Mouse (Mus musculus) cerebellum, postnatal 10 days (tissue): Measurements from ENCODE around the gene Olfr193.
"Not testable (repeated sequence)": the region's sequence is repeated elsewhere in the genome, so short reads cannot be mapped to it uniquely, and the experiment has no call there.

Source experiments
- DNase-seq, 2 experiments: peaks; one replicate each; pipeline ENCODE4 v3.0.0; 2021; ENCODE audit warnings: mixed read lengths in 2 of 2

Gene Olfr193

DNA sequence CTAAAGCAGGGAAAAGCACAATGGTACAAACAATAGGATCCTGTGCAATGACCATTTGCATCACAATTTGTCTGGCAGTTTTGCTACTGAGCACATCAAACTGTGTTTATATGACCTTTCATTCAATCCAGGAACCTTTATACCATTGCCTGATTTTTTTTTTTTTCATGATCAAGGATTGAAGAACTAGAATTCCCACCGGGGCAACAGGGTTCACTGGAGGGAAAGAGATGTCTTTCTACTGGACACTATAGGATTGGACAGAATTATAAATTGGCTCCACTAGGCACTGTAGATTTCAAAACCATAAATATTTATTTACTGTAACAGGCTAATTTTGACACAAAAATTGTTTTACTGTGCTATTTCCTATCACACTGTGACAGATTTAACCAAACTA is at the start of gene Olfr193:
Gene Olfr193, minus strand, starts transcription at position 101 of the 400 bp plus-strand sequence.
- DNase-seq, result no peak

DNA sequence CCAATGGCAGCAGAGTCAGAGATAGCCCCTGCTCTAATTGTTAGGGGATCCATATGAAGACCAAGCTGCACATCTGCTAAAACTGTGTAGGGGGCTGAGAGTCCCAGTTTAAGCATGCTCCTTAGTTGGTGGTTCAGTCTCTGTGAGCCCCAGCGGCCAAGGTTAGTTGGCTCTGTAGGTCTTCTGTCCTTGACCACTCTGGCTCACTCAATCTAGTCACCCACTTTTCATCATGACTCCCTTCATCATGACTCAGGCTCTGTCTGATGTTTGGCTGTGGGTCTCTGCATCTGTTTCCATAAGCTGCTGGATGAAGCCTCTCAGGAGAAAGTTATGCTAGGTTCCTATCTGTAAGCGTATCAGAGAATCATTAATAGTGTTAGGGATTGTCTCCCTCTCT is 40.3 kb upstream of the Olfr193 start:
- DNase-seq, result no peak

DNA sequence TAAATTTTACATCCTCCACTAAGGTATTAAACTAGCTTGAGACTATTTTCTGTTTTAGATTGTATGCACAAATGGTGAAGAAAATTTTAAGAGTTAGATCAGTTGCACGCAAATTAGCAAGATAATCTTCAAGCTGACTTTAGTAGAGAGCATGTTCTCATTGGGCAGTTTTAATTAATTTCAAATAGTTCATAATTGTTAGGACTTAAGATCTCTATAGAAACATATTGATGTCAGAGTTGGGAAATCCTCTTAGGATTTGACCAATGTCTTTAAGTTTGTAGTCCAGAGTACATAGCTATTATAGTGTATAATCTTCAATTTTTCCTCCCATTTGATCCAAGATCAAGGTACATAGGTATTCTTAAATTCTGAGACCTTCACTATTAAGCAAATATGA is 35.1 kb upstream of the Olfr193 start, which contains the start of gene Olfr195:
Gene Olfr195, plus strand, starts transcription at position 301 of the 400 bp plus-strand sequence.
- DNase-seq, result no peak

DNA sequence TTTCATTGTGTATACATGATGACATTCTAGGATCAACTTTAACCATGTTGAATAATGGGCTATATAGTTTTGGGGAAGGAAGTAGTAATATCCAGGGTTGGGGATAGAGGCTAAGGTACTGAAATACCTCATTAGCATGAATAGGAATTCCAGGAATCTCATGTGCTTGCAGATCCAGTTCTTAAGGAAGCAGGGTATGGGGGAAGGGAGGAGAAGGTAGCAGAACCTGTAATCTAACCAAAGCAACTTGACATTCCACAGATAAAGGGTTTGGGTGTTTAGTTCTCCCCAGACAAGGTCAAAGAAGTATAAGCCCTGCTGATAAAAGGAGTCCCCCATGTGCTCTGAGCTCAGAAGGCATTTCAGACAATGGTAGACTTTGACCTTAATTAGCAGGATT is 29.4 kb upstream of the Olfr193 start:
- no peak for DNase-seq

DNA sequence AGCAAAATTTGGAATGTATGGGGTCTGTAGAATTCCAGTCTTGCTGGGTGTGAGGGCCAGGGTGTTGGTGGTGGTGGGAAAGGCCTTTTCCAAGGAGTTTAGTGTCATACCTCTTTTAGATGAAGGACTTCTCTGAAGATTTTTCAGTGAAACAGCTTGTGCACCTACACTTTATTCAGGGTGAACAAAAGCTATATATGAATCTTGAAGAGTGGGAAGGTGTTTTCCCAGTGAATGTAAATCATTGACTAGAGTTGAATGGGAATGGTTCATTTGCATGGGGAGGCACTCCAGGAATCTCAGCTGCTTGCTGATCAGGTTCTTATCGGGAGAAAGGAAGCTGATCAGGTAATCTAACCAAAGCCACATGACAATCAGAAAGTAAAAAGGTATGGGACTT is 19.1 kb upstream of the Olfr193 start:
- no peak for DNase-seq

DNA sequence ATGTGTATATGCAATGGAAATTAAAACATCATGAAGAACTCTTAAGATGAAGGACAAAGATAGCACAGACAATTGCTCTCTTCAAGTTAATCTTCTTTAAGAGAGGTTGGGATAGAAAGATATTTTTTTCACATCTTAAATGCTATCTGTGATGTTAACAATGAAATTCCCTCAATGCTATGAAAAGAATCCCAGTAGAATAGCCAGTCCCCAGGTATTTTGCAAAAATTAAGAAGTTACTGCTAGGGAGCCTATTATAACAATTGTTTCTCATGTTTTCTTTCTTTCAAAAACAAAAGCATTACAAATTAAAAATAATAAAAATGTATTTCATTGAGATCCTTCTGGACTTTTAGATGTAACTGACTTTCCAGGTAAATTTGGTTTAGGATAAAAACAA is 9.3 kb upstream of the Olfr193 start, which contains the start of gene Olfr194:
Gene Olfr194, minus strand, starts transcription at position 101 of the 400 bp plus-strand sequence.
- DNase-seq, result no peak

DNA sequence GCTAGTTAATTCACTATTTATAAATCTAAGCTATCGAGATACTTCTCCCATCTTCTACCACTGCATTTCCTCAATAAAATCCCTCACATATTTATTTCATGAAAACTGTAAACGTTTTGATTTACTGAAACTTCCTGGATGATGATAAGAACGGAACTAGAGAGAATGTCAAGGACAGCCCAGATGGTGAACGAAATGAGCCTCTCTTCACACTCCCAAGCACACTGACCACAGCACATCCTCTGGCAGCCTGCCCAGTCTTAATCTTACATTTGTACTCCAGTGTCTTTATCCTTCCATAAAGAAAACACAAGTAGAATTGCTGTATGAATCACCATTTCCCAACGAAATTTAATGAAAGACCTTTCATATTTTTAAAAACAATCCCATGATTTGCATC is 3.2 kb downstream of the Olfr193 start:
- not testable (repeated sequence) for DNase-seq

DNA sequence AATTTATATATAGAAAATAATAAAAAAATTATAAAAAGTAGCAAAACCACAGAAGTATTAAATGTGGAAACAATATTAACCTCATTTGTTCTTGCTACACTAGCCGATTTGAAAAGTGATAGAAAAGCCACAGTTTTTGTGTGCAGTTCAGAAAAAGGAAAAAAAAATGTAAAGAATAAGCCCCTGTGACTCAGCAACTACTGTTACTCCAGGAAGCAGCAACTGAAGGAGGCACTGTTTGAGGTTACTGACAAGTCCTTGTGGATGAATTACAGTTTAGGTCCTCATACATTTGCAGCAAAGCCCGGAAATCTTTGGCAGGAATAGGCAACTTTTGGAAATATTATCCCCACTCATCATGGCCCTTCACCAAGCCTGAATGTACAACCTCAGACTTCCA is 6.4 kb downstream of the Olfr193 start:
- DNase-seq, result no peak

DNA sequence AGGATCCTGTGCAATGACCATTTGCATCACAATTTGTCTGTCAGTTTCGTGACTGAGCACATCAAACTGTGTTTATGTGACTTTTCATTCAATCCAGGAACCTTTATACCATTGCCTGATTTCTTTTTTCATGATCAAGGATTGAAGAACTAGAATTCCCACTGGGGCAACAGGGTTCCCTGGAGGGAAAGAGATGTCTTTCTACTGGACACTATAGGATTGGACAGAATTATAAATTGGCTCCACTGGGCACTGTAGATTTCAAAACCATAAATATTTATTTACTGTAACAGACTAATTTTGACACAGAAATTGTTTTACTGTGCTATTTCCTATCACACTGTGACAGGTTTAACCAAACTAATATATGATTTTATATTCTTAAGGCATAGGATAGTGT is 22.0 kb downstream of the Olfr193 start, which contains the start of gene Olfr191:
Gene Olfr191, minus strand, starts transcription at position 101 of the 400 bp plus-strand sequence.
- not testable (repeated sequence) for DNase-seq

DNA sequence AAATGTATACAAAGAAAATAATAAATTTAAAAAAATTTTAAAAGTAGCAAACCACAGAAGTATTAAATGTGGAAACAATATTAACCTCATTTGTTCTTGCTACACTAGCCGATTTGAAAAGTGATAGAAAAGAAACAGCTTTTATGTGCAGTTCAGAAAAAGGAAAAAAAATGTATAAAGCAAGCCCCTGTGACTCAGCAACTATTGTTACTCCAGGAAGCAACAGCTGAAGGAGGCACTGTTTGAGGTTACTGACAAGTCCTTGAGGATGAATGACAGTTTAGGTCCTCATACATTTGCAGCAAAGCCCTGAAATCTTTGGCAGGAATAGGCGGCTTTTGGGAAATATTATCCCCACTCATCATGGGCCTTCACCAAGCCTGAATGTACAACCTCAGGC is 30.6 kb downstream of the Olfr193 start:
- DNase-seq, result not testable (repeated sequence)

DNA sequence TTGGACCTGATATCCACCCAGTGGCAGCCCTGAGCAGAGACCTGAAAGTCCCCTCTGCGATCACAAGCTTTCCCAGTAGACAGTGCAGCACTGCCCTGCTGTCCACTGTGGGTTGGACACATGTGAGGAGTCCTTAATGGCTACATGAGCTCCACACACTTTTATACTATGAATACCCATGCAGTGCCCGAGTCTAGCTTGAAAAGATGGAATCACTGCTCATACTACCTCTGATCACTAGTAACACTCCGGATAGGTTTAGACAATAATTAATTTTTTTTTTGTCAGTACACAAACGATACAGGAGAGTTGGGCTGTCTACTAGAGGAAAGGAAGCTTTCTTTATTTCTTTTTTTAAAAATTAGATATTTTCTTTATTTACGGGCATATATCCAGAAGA is 33.8 kb downstream of the Olfr193 start, which contains the start of gene Olfr190:
Gene Olfr190, minus strand, starts transcription at position 101 of the 400 bp plus-strand sequence.
- no peak for DNase-seq

DNA sequence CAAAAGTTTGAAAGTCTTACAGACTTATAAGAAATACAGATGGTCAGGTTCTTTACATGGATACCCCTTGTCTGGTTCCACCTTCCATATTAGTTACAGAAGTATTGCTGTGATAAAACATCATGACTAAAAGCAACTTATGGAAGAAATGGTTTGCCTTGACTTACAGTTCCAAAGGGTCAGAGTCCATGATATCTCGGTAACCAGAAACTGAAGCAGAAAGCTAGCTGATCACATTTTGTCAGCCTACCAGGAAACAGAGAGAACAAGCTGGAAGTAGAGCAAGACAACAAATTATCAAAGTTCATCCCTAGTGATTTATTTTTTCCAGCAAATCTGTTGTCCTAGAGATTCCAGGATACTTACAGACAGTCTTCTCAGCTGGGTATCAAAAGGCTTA is 38.2 kb downstream of the Olfr193 start:
- no peak for DNase-seq

DNA sequence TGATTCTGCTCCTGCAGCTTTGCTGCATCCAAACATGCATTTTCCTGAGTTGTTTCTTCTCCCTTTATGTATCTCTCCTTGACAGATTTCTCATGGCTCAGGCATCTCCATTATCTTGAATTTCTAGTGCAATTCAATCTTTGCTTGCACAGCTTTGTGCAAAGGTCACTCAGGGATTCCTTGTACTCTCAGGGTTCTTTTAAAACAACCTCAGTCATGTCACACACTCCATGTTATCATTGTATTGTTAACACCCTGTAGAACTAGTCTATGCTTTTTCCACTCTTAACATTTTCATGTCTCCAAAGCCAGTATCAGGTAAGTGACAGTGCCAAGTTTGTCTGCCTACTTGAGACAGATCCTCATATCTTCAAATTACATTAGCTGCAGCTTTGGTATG is 39.9 kb downstream of the Olfr193 start:
- DNase-seq, result no peak

DNA sequence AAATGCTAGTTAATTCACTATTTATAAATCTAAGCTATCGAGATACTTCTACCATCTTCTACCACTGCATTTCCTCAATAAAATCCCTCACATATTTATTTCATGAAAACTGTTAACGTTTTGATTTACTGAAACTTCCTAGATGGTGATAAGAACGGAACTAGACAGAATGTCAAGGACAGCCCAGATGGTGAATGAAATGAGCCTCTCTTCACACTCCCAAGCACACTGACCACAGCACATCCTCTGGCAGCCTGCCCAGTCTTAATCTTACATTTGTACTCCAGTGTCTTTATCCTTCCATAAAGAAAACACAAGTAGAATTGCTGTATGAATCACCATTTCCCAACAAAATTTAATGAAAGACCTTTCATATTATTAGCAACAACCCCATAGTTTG is 49.3 kb downstream of the Olfr193 start:
- not testable (repeated sequence) for DNase-seq
